Mouse (Mus musculus): ENCODE data around the gene Sh2d3c. TPM values are rescaled to one million over a fixed set of nuclear protein-coding genes. Genes with fewer than 3 reads are reported as not detected.
A peak's percentile ranks its signal among the peaks of the same experiment; 100 is the strongest.

The Sh2d3c gene
- polyA plus RNA-seq, 1 experiment from 2014 or later: 28.6 TPM

- peaks cover 18% of the 10 kb centered on the region for H3K27me3 ChIP-seq (ENCODE audit: poor library complexity, severe bottlenecking)
- 4% methylated on average over 31 of the region's 31 CpGs for WGBS
- peak overlapping the region; percentile 46 for H3K4me3 ChIP-seq
- no peaks in the 10 kb centered on the region for H3K9me3 ChIP-seq
- peak overlapping the region; percentile 70 for H3K27ac ChIP-seq
- peaks cover 74% of the 10 kb centered on the region for H3K36me3 ChIP-seq (replicated peaks)
- peaks cover 25% of the 10 kb centered on the region for H3K4me1 ChIP-seq
- peak; percentile 86 for DNase-seq (ENCODE audit: extremely low spot score, low spot score)
Observed at GRCm38 (mm10) chr2:32750887-32751664, 30.2 kb downstream of the Sh2d3c start.

DNA sequence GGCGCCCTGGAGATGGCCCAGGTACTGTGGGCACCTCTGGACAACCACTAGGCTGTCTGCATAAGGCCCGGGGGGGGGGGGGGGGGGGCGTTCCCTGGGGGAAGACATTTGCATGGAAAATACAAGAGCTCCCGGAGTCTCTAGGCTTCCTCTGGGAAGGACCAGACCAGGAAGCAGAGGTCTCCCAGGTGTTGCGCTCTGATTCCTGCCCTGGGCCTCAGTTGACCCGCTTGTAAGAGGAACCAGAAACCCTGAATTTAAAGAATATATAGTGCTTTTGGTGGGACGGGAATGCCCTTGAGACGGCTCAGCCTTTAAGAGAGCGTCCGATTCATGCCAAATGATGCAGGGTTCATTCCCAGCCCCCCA is 30.8 kb downstream of the Sh2d3c start:
- 23% methylated on average over 9 of the region's 10 CpGs for WGBS
- Histone ChIP-seq H3K27ac (peak overlapping the region; percentile 70), H3K4me3 (peak overlapping the region; percentile 46), H3K36me3 (replicated peaks) (peaks cover 68% of the 10 kb centered on the region), H3K27me3 (ENCODE audit: poor library complexity, severe bottlenecking) (peaks cover 18% of the 10 kb centered on the region), H3K4me1 (peaks cover 26% of the 10 kb centered on the region), H3K9me3 (no peaks in the 10 kb centered on the region)
- DNase-seq (ENCODE audit: extremely low spot score, low spot score): no peak

DNA sequence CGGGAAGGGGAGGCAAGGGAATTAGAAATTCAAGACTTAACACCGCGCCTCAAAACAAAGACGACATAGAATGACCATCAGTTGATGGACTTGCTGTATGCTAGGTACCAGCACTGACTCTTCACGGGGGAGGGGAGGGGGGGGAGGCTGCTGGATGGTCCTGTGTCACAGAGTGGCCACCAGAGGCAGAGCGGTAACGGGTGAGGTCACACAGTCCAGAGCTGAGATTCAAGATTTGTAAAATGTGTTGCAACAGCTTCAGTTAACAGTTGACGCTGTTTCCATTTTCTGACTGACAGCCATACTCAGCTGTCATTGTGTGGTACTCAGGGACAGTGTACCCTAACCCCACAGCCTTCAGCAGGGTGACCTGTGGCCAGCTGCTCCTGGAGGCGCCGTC is 31.3 kb downstream of the Sh2d3c start:
- 66% methylated on average over 10 of the region's 10 CpGs for WGBS
- Histone ChIP-seq H3K4me1 (peaks cover 29% of the 10 kb centered on the region), H3K36me3 (replicated peaks) (peaks cover 63% of the 10 kb centered on the region), H3K27me3 (ENCODE audit: poor library complexity, severe bottlenecking) (peaks cover 18% of the 10 kb centered on the region), H3K4me3 (0 out of 2 replicates have a peak overlapping the region, but pooled peaks have one; percentile 46), H3K27ac (no peak overlapping the region), H3K9me3 (no peaks in the 10 kb centered on the region)
- no peak for DNase-seq (ENCODE audit: extremely low spot score, low spot score)

GRCm38 (mm10) chr2:32756674-32757055 is 35.8 kb downstream of the Sh2d3c start:
- no peak for DNase-seq (ENCODE audit: extremely low spot score, low spot score)
- Histone ChIP-seq H3K4me3 (peak overlapping the region; percentile 62), H3K27me3 (ENCODE audit: poor library complexity, severe bottlenecking) (peaks cover 17% of the 10 kb centered on the region), H3K9me3 (no peaks in the 10 kb centered on the region), H3K36me3 (replicated peaks) (peaks cover 54% of the 10 kb centered on the region), H3K4me1 (peaks cover 30% of the 10 kb centered on the region), H3K27ac (no peak overlapping the region)
- WGBS: 36% methylated on average over 6 of the region's 6 CpGs

DNA sequence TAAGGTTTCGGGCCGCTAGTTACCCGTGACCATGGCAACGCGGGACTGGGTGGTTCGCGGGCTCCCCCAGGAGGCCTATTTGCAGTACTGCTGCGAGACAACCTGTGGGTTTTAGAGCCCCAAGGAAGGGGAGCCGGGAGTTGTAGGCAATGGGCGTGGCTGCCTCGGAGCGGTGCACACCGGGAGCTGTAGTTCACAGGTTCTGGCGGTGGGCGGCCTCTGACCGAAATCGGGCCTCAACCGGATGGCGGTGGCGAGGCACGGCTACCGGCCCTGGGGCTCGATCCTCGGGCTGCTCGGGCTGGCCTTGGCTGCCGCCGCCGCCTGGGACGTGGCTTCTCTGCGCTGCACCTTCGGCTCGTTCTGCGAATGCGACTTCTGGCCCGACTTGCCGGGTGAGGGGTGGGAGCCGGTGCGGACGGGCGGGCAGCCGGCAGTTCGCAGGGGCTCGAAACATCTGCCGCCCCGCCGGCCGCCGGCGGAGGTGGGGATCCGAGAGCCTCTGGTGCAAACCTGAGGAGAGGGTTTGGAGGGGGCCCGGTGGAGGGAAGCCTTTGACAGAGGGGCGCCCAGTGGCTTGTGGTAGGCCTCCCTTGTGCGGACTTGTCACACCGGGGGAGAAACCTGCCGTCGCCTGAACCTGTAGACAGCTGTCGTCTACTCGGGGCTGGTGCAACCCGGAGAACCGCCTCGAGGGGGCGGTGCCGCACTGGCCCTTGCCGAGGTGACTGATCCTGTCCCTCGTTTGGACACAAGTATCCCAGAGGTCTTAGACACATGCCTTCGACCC is 36.4 kb downstream of the Sh2d3c start, which contains the start of gene Tor2a:
Gene Tor2a, plus strand, starts transcription at position 179 of the 790 bp plus-strand sequence.
- WGBS: under 1% methylated on average over 66 of the region's 66 CpGs
- Histone ChIP-seq H3K4me1 (peaks cover 24% of the 10 kb centered on the region), H3K9me3 (no peaks in the 10 kb centered on the region), H3K36me3 (replicated peaks) (peaks cover 57% of the 10 kb centered on the region), H3K27me3 (ENCODE audit: poor library complexity, severe bottlenecking) (peaks cover 11% of the 10 kb centered on the region), H3K4me3 (peak within 1 kb of the TSS; percentile 62), H3K27ac (peak within 1 kb of the TSS; percentile 91)
- peak; percentile 97 for DNase-seq (ENCODE audit: extremely low spot score, low spot score)

DNA sequence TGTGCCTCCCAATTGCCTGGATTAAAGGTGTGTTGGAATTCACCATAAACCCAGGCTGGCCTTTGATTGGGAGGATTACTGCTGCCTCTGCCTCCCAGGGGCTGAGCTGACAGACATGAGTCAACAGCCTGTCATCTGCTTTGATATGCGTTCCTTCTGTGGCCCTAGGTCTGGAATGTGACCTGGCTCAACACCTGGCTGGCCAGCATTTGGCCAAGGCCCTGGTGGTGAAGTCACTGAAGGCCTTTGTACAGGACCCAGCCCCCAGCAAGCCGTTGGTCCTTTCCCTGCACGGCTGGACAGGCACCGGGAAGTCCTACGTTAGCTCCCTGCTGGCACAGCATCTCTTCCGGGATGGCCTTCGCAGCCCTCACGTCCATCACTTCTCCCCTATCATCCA is 37.6 kb downstream of the Sh2d3c start:
- H3K4me3 ChIP-seq: no peak overlapping the region
- H3K27ac ChIP-seq: no peak overlapping the region
- no peak for DNase-seq (ENCODE audit: extremely low spot score, low spot score)
- H3K4me1 ChIP-seq: peaks cover 21% of the 10 kb centered on the region
- WGBS: 77% methylated on average over 8 of the region's 8 CpGs
- H3K36me3 ChIP-seq (replicated peaks): peaks cover 56% of the 10 kb centered on the region
- no peaks in the 10 kb centered on the region for H3K9me3 ChIP-seq
- H3K27me3 ChIP-seq (ENCODE audit: poor library complexity, severe bottlenecking): no peaks in the 10 kb centered on the region

DNA sequence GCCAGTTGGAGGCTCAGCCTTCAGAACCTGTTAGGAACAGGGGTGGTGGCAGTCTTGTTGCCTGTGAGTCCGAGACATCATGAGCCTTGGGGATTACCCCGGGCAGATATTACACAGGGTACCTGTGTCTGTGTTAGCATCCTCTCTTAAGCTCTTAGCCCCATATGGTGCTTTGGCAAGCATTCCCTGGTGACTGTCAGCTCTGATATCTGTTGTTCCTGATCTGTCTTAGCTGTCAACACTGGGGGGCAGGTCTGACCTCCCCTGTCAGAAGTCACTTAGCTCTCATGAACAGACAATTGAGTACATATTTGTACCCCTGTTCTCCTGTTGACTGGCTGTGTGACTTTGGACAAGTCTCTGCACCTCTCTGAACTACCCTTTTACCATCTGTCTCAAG is 38.1 kb downstream of the Sh2d3c start:
- 92% methylated on average over 2 of the region's 2 CpGs for WGBS
- H3K9me3 ChIP-seq: no peaks in the 10 kb centered on the region
- peaks cover 53% of the 10 kb centered on the region for H3K36me3 ChIP-seq (replicated peaks)
- H3K4me1 ChIP-seq: peaks cover 21% of the 10 kb centered on the region
- H3K4me3 ChIP-seq: no peak overlapping the region
- H3K27ac ChIP-seq: no peak overlapping the region
- no peak for DNase-seq (ENCODE audit: extremely low spot score, low spot score)
- no peaks in the 10 kb centered on the region for H3K27me3 ChIP-seq (ENCODE audit: poor library complexity, severe bottlenecking)

- Histone ChIP-seq H3K4me3 (no peak overlapping the region), H3K27ac (no peak overlapping the region), H3K4me1 (peaks cover 21% of the 10 kb centered on the region), H3K36me3 (replicated peaks) (peaks cover 41% of the 10 kb centered on the region), H3K27me3 (ENCODE audit: poor library complexity, severe bottlenecking) (no peaks in the 10 kb centered on the region), H3K9me3 (no peaks in the 10 kb centered on the region)
- DNase-seq (ENCODE audit: extremely low spot score, low spot score): no peak
- WGBS: 86% methylated on average over 14 of the region's 14 CpGs
Observed at GRCm38 (mm10) chr2:32761361-32761760, 40.5 kb downstream of the Sh2d3c start.

DNA sequence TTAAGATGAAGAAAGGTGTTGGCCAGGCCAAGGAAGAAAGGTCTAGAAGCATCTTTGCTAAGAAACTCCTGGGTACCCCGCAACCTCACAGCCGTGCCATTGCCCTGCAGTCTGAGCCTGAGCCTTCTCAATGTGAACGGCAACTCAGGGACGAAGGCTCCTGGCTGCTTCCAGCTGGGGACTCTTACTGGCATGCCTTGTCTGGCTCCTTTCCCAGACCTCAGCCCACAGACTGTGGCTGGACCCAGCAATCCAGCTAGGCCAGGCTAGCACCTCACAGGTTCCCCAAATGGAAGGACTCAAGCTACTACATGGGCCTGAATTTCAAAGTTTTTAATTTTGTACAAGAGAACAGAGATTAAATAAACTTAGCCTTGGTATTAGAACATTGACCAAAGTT is 41.0 kb downstream of the Sh2d3c start:
- no peak for DNase-seq (ENCODE audit: extremely low spot score, low spot score)
- Histone ChIP-seq H3K9me3 (no peaks in the 10 kb centered on the region), H3K36me3 (replicated peaks) (peaks cover 41% of the 10 kb centered on the region), H3K4me1 (peaks cover 18% of the 10 kb centered on the region), H3K4me3 (no peak overlapping the region), H3K27me3 (ENCODE audit: poor library complexity, severe bottlenecking) (no peaks in the 10 kb centered on the region), H3K27ac (no peak overlapping the region)
- WGBS: 98% methylated on average over 4 of the region's 4 CpGs

DNA sequence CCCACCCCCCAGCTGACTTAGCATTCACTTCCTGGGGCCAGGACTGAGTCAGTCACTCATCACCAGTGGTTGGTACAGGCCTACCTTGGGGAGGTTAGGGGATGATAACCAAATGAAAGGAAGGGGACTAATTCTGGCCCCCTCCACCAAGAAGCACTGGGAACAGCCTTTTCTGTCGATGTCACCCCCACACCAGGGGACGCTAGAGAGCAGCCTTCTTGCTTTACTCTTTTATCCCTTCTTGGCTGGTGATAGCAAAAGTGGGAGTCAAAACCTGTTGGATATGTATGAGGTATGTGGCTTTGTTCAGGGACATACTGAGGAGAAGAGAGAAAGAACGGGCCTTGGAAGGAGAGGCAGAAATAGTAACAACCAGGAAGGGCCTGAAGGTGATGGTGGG is 42.5 kb downstream of the Sh2d3c start:
- H3K36me3 ChIP-seq (replicated peaks): peaks cover 41% of the 10 kb centered on the region
- no peak overlapping the region for H3K4me3 ChIP-seq
- no peaks in the 10 kb centered on the region for H3K9me3 ChIP-seq
- no peaks in the 10 kb centered on the region for H3K27me3 ChIP-seq (ENCODE audit: poor library complexity, severe bottlenecking)
- no peak for DNase-seq (ENCODE audit: extremely low spot score, low spot score)
- peaks cover 15% of the 10 kb centered on the region for H3K4me1 ChIP-seq
- WGBS: 84% methylated on average over 3 of the region's 3 CpGs
- H3K27ac ChIP-seq: no peak overlapping the region

- H3K27me3 ChIP-seq (ENCODE audit: poor library complexity, severe bottlenecking): no peaks in the 10 kb centered on the region
- no peaks in the 10 kb centered on the region for H3K9me3 ChIP-seq
- H3K4me3 ChIP-seq: no peak overlapping the region
- DNase-seq (ENCODE audit: extremely low spot score, low spot score): no peak
- H3K4me1 ChIP-seq: peaks cover 40% of the 10 kb centered on the region
- no peak overlapping the region for H3K27ac ChIP-seq
- H3K36me3 ChIP-seq (replicated peaks): peaks cover 12% of the 10 kb centered on the region
- WGBS: 84% methylated on average over 12 of the region's 12 CpGs
Observed at GRCm38 (mm10) chr2:32767241-32767640, 46.4 kb downstream of the Sh2d3c start.

GRCm38 (mm10) chr2:32768661-32769285 is 47.9 kb downstream of the Sh2d3c start:
- Histone ChIP-seq H3K36me3 (replicated peaks) (no peaks in the 10 kb centered on the region), H3K4me1 (peaks cover 41% of the 10 kb centered on the region), H3K27me3 (ENCODE audit: poor library complexity, severe bottlenecking) (no peaks in the 10 kb centered on the region), H3K9me3 (no peaks in the 10 kb centered on the region), H3K4me3 (no peak overlapping the region), H3K27ac (no peak overlapping the region)
- DNase-seq (ENCODE audit: extremely low spot score, low spot score): no peak
- 55% methylated on average over 19 of the region's 19 CpGs for WGBS

Measured in forebrain, embryonic 10.5 days (tissue).